Mouse (Mus musculus): Measurements from ENCODE around the gene Ascc3.

GRCm38 (mm10) chr10:50650612-50651011 is 58.1 kb downstream of the Ascc3 start:
- TF ChIP-seq CTCF (IDR thresholded peaks at IDR 0.05; ENCODE audit: low read depth) = no peak
- TF ChIP-seq EP300 (IDR thresholded peaks at IDR 0.05; ENCODE audit: low read depth) = no peak

All from heart, postnatal 0 days (tissue).